Mouse (Mus musculus): ENCODE data around the gene Pan2. TPM values are rescaled to one million over a fixed set of nuclear protein-coding genes. Genes with fewer than 3 reads are reported as not detected.
"Not testable (repeated sequence)": the region's sequence is repeated elsewhere in the genome, so short reads cannot be mapped to it uniquely, and the experiment has no call there.

Pan2 gene
- polyA plus RNA-seq, 1 experiment from 2014 or later = 23.6 TPM

GRCm38 (mm10) chr10:128263393-128264310 lies 39.5 kb upstream of the Pan2 start:
- H3K4me3 ChIP-seq (ENCODE audit: low read depth, low read length) = no peak overlapping the region
- no peak for ATAC-seq (ENCODE audit: low read depth)
- DNase-seq (ENCODE audit: low spot score) = no peak
- H3K27me3 ChIP-seq (replicated peaks; ENCODE audit: control insufficient read depth, insufficient read depth, low read length) = no peaks in the 10 kb centered on the region
- WGBS = 74% methylated on average over 6 of the region's 6 CpGs
- no peak overlapping the region for H3K9ac ChIP-seq (ENCODE audit: low read depth, low read length)
- no peaks in the 10 kb centered on the region for H3K36me3 ChIP-seq (ENCODE audit: control insufficient read depth, insufficient read depth, low read length)
- H3K4me1 ChIP-seq (ENCODE audit: control insufficient read depth, insufficient read depth, low read length) = no peaks in the 10 kb centered on the region
- H3K9me3 ChIP-seq (ENCODE audit: control insufficient read depth, low read length) = no peaks in the 10 kb centered on the region
- no peak overlapping the region for H3K27ac ChIP-seq (replicated peaks; ENCODE audit: low read depth, low read length)
- H3K4me2 ChIP-seq (ENCODE audit: low read depth, low read length) = no peak overlapping the region

- no peak for ATAC-seq (ENCODE audit: low read depth)
Observed at GRCm38 (mm10) chr10:128268371-128268770, 34.8 kb upstream of the Pan2 start, which contains the start of gene Apof. TSS of gene Apof (plus strand) at chr10:128268671.

GRCm38 (mm10) chr10:128269206-128269910 lies 33.8 kb upstream of the Pan2 start:
- WGBS = 90% methylated on average over 16 of the region's 16 CpGs
- Histone ChIP-seq H3K4me3 (ENCODE audit: low read depth, low read length) (no peak overlapping the region), H3K27ac (replicated peaks; ENCODE audit: low read depth, low read length) (no peak overlapping the region)

More at GRCm38 (mm10) chr10:128268371-128268770, 34.8 kb upstream of the Pan2 start, which contains the start of gene Apof:
- Histone ChIP-seq H3K9ac (ENCODE audit: low read depth, low read length) (no peak within 1 kb of the TSS), H3K9me3 (ENCODE audit: control insufficient read depth, low read length) (no peaks in the 10 kb centered on the region), H3K36me3 (ENCODE audit: control insufficient read depth, insufficient read depth, low read length) (no peaks in the 10 kb centered on the region), H3K27ac (replicated peaks; ENCODE audit: low read depth, low read length) (no peak within 1 kb of the TSS), H3K4me1 (ENCODE audit: control insufficient read depth, insufficient read depth, low read length) (no peaks in the 10 kb centered on the region), H3K4me3 (ENCODE audit: low read depth, low read length) (no peak within 1 kb of the TSS), H3K4me2 (ENCODE audit: low read depth, low read length) (no peak within 1 kb of the TSS), H3K27me3 (replicated peaks; ENCODE audit: control insufficient read depth, insufficient read depth, low read length) (no peaks in the 10 kb centered on the region)
- WGBS = 58% methylated on average over 6 of the region's 6 CpGs
- DNase-seq (ENCODE audit: low spot score) = no peak

GRCm38 (mm10) chr10:128270287-128270841 lies 32.8 kb upstream of the Pan2 start, which contains the start of gene Stat2:
TSS of gene Stat2 (plus strand) at chr10:128270559.
- ATAC-seq (ENCODE audit: low read depth) = peak; percentile 99
- H3K4me3 ChIP-seq (ENCODE audit: low read depth, low read length) = peak within 1 kb of the TSS; percentile 82
- WGBS = under 1% methylated on average over 35 of the region's 43 CpGs
- H3K27ac ChIP-seq (replicated peaks; ENCODE audit: low read depth, low read length) = peak within 1 kb of the TSS; percentile 74
- H3K9me3 ChIP-seq (ENCODE audit: control insufficient read depth, low read length) = no peaks in the 10 kb centered on the region
- H3K36me3 ChIP-seq (ENCODE audit: control insufficient read depth, insufficient read depth, low read length) = no peaks in the 10 kb centered on the region
- DNase-seq (ENCODE audit: low spot score) = peak; percentile 99
- H3K9ac ChIP-seq (ENCODE audit: low read depth, low read length) = peak within 1 kb of the TSS; percentile 76
- no peaks in the 10 kb centered on the region for H3K4me1 ChIP-seq (ENCODE audit: control insufficient read depth, insufficient read depth, low read length)
- H3K4me2 ChIP-seq (ENCODE audit: low read depth, low read length) = peak within 1 kb of the TSS; percentile 73
- H3K27me3 ChIP-seq (replicated peaks; ENCODE audit: control insufficient read depth, insufficient read depth, low read length) = no peaks in the 10 kb centered on the region

More at GRCm38 (mm10) chr10:128269206-128269910, 33.8 kb upstream of the Pan2 start:
- H3K9me3 ChIP-seq (ENCODE audit: control insufficient read depth, low read length) = no peaks in the 10 kb centered on the region
- no peaks in the 10 kb centered on the region for H3K27me3 ChIP-seq (replicated peaks; ENCODE audit: control insufficient read depth, insufficient read depth, low read length)
- H3K9ac ChIP-seq (ENCODE audit: low read depth, low read length) = no peak overlapping the region
- H3K4me2 ChIP-seq (ENCODE audit: low read depth, low read length) = peak overlapping the region; percentile 73; the same call in 1 of the 2 replicates
- no peaks in the 10 kb centered on the region for H3K4me1 ChIP-seq (ENCODE audit: control insufficient read depth, insufficient read depth, low read length)
- H3K36me3 ChIP-seq (ENCODE audit: control insufficient read depth, insufficient read depth, low read length) = no peaks in the 10 kb centered on the region
- no peak for ATAC-seq (ENCODE audit: low read depth)
- DNase-seq (ENCODE audit: low spot score) = no peak

- no peaks in the 10 kb centered on the region for H3K4me1 ChIP-seq (ENCODE audit: control insufficient read depth, insufficient read depth, low read length)
- WGBS = 40% methylated on average over 7 of the region's 7 CpGs
Observed at GRCm38 (mm10) chr10:128270866-128271265, 32.3 kb upstream of the Pan2 start.

GRCm38 (mm10) chr10:128271883-128272282 lies 31.3 kb upstream of the Pan2 start:
- WGBS = 66% methylated on average over 2 of the region's 2 CpGs
- H3K27me3 ChIP-seq (replicated peaks; ENCODE audit: control insufficient read depth, insufficient read depth, low read length) = no peaks in the 10 kb centered on the region
- no peak overlapping the region for H3K9ac ChIP-seq (ENCODE audit: low read depth, low read length)
- no peaks in the 10 kb centered on the region for H3K9me3 ChIP-seq (ENCODE audit: control insufficient read depth, low read length)
- ATAC-seq (ENCODE audit: low read depth) (no peak), DNase-seq (ENCODE audit: low spot score) (no peak)
- H3K27ac ChIP-seq (replicated peaks; ENCODE audit: low read depth, low read length) = no peak overlapping the region
- no peak overlapping the region for H3K4me2 ChIP-seq (ENCODE audit: low read depth, low read length)
- peaks cover 6% of the 10 kb centered on the region; the same call in 1 of the 2 replicates for H3K36me3 ChIP-seq (ENCODE audit: control insufficient read depth, insufficient read depth, low read length)
- no peak overlapping the region for H3K4me3 ChIP-seq (ENCODE audit: low read depth, low read length)
- H3K4me1 ChIP-seq (ENCODE audit: control insufficient read depth, insufficient read depth, low read length) = no peaks in the 10 kb centered on the region

More at GRCm38 (mm10) chr10:128270866-128271265, 32.3 kb upstream of the Pan2 start:
- no peaks in the 10 kb centered on the region for H3K27me3 ChIP-seq (replicated peaks; ENCODE audit: control insufficient read depth, insufficient read depth, low read length)
- DNase-seq (ENCODE audit: low spot score) (no peak), ATAC-seq (ENCODE audit: low read depth) (no peak)
- no peaks in the 10 kb centered on the region for H3K9me3 ChIP-seq (ENCODE audit: control insufficient read depth, low read length)
- H3K27ac ChIP-seq (replicated peaks; ENCODE audit: low read depth, low read length) = peak overlapping the region; percentile 74; the same call in 1 of the 2 replicates
- H3K4me2 ChIP-seq (ENCODE audit: low read depth, low read length) = peak overlapping the region; percentile 73
- no peaks in the 10 kb centered on the region for H3K36me3 ChIP-seq (ENCODE audit: control insufficient read depth, insufficient read depth, low read length)
- peak overlapping the region; percentile 76 for H3K9ac ChIP-seq (ENCODE audit: low read depth, low read length)
- H3K4me3 ChIP-seq (ENCODE audit: low read depth, low read length) = peak overlapping the region; percentile 82

GRCm38 (mm10) chr10:128272819-128273439 lies 30.2 kb upstream of the Pan2 start:
- not testable (repeated sequence) for H3K27me3 ChIP-seq (replicated peaks; ENCODE audit: control insufficient read depth, insufficient read depth, low read length); H3K9me3 ChIP-seq (ENCODE audit: control insufficient read depth, low read length); H3K9ac ChIP-seq (ENCODE audit: low read depth, low read length); H3K4me3 ChIP-seq (ENCODE audit: low read depth, low read length); H3K4me1 ChIP-seq (ENCODE audit: control insufficient read depth, insufficient read depth, low read length); H3K4me2 ChIP-seq (ENCODE audit: low read depth, low read length); H3K27ac ChIP-seq (replicated peaks; ENCODE audit: low read depth, low read length); ATAC-seq (ENCODE audit: low read depth); DNase-seq (ENCODE audit: low spot score)
- 92% methylated on average over 4 of the region's 7 CpGs for WGBS
- peaks cover 12% of the 10 kb centered on the region; the same call in 1 of the 2 replicates for H3K36me3 ChIP-seq (ENCODE audit: control insufficient read depth, insufficient read depth, low read length)

GRCm38 (mm10) chr10:128275374-128275773 lies 27.8 kb upstream of the Pan2 start:
- H3K9me3 ChIP-seq (ENCODE audit: control insufficient read depth, low read length); H3K4me2 ChIP-seq (ENCODE audit: low read depth, low read length); H3K9ac ChIP-seq (ENCODE audit: low read depth, low read length); ATAC-seq (ENCODE audit: low read depth); DNase-seq (ENCODE audit: low spot score); H3K27me3 ChIP-seq (replicated peaks; ENCODE audit: control insufficient read depth, insufficient read depth, low read length); H3K4me1 ChIP-seq (ENCODE audit: control insufficient read depth, insufficient read depth, low read length); H3K27ac ChIP-seq (replicated peaks; ENCODE audit: low read depth, low read length); H3K4me3 ChIP-seq (ENCODE audit: low read depth, low read length): not testable (repeated sequence)
- H3K36me3 ChIP-seq (ENCODE audit: control insufficient read depth, insufficient read depth, low read length) = peaks cover 21% of the 10 kb centered on the region
- 85% methylated on average over 1 of the region's 1 CpGs for WGBS
